ENCODE assay signal across 35 mouse cellular contexts in genomic region chr12:110059321-110059720, GRCm38 (mm10).
"Had no signal": no experiment of that assay in that cellular context is flagged by ENCODE, and none has a peak within 500 bp of the region (broad histone marks: within the 10 kb centered on the region; RNA-seq: fewer than 3 reads in every experiment).

No protein-coding gene starts in this region.

- DNase-seq: heart, postnatal 10 days; heart, postnatal 14 days; heart, postnatal 36 days; heart, postnatal 4 days; kidney, adult 11 months; kidney, adult 18-20 months; kidney, adult 2 months; kidney, adult 8-10 months; kidney, adult 9 months; kidney, postnatal 10 days; kidney, postnatal 14 days; kidney, postnatal 25 days; kidney, postnatal 36 days; kidney, postnatal 4 days; layer of hippocampus, adult 9-11 months; layer of hippocampus, postnatal 36 days had no signal

- H3K4me3 ChIP-seq: heart, embryonic 12.5 days; heart, embryonic 13.5 days; heart, embryonic 15.5 days; hindbrain, embryonic 10.5 days; hindbrain, embryonic 12.5 days; hindbrain, embryonic 13.5 days; hindbrain, embryonic 15.5 days; intestine, embryonic 15.5 days; kidney, embryonic 15.5 days; layer of hippocampus, adult 2 months; left cerebral cortex, adult 2 months had no signal

- H3K27ac ChIP-seq: heart, embryonic 13.5 days; heart, embryonic 15.5 days; hindbrain, embryonic 10.5 days; hindbrain, embryonic 12.5 days; hindbrain, embryonic 13.5 days; hindbrain, embryonic 14.5 days; hindbrain, embryonic 15.5 days; hindbrain, postnatal 0 days; intestine, embryonic 15.5 days; kidney, embryonic 15.5 days; kidney, postnatal 0 days; layer of hippocampus, adult 2 months; left cerebral cortex, adult 2 months had no signal

- H3K9ac ChIP-seq: heart, embryonic 12.5 days; heart, embryonic 13.5 days; heart, embryonic 15.5 days; hindbrain, embryonic 12.5 days; hindbrain, embryonic 13.5 days; hindbrain, embryonic 14.5 days; hindbrain, embryonic 15.5 days; intestine, embryonic 15.5 days; kidney, embryonic 15.5 days had no signal

- ATAC-seq: hindbrain, embryonic 16.5 days; hindbrain, postnatal 0 days; inflammation-experienced regulatory T-cells, adult 6 months; intestine, embryonic 15.5 days; intestine, embryonic 16.5 days; intestine, postnatal 0 days had no signal

- H3K4me2 ChIP-seq: heart, embryonic 11.5 days; heart, embryonic 12.5 days; heart, embryonic 13.5 days; heart, embryonic 15.5 days; hindbrain, embryonic 12.5 days; hindbrain, embryonic 13.5 days; hindbrain, embryonic 14.5 days; hindbrain, embryonic 15.5 days; intestine, embryonic 15.5 days; kidney, embryonic 15.5 days had no signal

- H3K36me3 ChIP-seq: heart, embryonic 12.5 days; heart, embryonic 13.5 days; heart, embryonic 15.5 days; hindbrain, embryonic 10.5 days; hindbrain, embryonic 12.5 days; hindbrain, embryonic 13.5 days; hindbrain, embryonic 15.5 days; intestine, embryonic 15.5 days; kidney, embryonic 15.5 days had no signal

- H3K4me1 ChIP-seq: heart, embryonic 12.5 days; heart, embryonic 13.5 days; heart, embryonic 15.5 days; hindbrain, embryonic 10.5 days; hindbrain, embryonic 12.5 days; hindbrain, embryonic 13.5 days; hindbrain, embryonic 15.5 days; intestine, embryonic 15.5 days; kidney, embryonic 15.5 days had no signal

- H3K27me3 ChIP-seq: heart, embryonic 12.5 days; heart, embryonic 13.5 days; heart, embryonic 15.5 days; hindbrain, embryonic 12.5 days; hindbrain, embryonic 13.5 days; hindbrain, embryonic 15.5 days; intestine, embryonic 15.5 days; kidney, embryonic 15.5 days had no signal

- H3K9me3 ChIP-seq: heart, embryonic 15.5 days; hindbrain, embryonic 12.5 days; hindbrain, embryonic 13.5 days; hindbrain, embryonic 15.5 days; intestine, embryonic 15.5 days; kidney, embryonic 15.5 days had no signal
